Mouse (Mus musculus): ENCODE results near the gene Pole3.

The Pole3 gene

GRCm38 (mm10) chr4:62524651-62525488 lies at the start of gene Pole3, which contains the start of gene 4933430I17Rik:
Gene Pole3 (minus strand): TSS chr4:62525068.
Gene 4933430I17Rik (plus strand): TSS chr4:62525369.
- DNase-seq (ENCODE audit: low spot score), result peak; percentile 95

DNA sequence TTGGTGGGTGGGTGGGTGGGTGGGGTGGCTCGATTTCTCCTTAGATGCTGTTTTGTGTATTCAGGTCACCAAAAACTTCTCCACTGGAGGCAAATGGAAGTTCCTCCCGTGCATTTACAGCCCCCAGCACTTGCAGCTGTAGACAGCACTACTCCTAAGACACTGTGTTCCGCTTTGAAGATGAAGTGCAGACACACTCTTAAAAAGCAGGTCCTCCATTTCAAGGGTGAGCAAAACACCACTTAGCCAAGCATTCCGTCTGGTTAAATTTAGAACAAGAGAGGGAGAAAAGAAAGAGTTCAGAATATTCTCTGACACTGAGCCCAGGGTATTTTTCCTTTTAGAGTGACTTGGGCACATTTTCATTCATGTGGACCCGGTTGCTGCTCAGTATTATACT lies 45.2 kb upstream of the Pole3 start:
- DNase-seq (ENCODE audit: low spot score), result no peak

- DNase-seq (ENCODE audit: low spot score), result no peak
Measured at GRCm38 (mm10) chr4:62569603-62570002, 44.7 kb upstream of the Pole3 start.

DNA sequence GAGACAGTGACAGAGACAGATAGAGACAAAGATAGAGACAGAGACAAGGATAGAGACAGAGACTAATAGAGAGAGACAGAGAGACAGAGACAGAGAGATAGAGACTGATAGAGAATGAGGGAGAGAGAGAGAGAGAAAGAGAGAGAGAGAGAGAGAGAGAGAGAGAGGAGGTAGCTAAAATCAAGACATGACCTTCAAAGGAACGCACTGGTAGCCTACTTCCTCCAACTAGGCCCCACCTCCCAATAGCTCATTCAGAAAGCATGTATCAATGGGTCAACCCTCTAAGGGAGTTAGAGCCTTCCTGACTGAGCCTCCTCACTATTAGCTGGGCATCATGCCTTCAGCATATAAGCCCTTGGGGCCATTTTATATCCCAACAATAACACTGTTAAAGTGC lies 43.5 kb upstream of the Pole3 start:
- DNase-seq (ENCODE audit: low spot score), result no peak

GRCm38 (mm10) chr4:62567696-62568095 lies 42.8 kb upstream of the Pole3 start:
- no peak for DNase-seq (ENCODE audit: low spot score)

DNA sequence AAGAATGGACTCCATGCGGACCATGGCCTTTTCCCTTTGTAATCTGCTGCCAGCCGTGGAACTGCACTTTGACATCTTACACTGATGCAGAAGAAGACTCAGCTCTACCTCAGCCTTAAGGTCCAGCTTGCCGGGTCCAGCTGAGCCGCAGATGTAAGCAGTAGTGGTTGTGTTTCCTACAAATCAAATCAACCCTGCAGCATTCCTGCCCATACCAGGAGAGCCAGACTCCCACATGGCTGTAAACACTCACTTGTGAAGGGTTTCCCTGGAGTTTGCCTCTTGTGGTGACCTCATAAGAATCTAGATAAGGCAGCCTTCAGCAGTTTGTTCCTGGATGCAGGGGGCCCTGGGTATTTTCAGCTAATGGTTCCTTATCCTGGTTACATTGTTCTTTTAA lies 41.7 kb upstream of the Pole3 start:
- DNase-seq (ENCODE audit: low spot score), result no peak

DNA sequence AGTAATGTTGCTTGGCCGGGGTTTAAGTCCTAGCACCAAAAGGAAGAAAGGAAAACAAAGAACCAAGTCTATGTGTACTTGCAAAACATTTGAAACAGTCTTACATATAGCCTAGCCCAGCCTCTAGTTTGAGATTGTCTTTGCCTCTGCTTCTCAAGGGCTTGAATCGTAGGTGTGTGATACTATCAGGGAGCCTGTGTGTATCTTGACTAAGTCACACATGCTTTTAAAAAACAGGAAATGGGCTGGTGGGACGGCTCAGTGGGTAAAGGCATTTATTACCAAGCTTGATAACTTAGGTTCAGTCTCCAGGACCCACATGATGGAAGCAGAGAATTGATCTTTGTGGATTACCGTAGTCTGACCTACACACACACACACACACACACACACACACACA lies 37.1 kb upstream of the Pole3 start:
- DNase-seq (ENCODE audit: low spot score), result peak; percentile 64

GRCm38 (mm10) chr4:62561630-62562001 lies 36.7 kb upstream of the Pole3 start:
- DNase-seq (ENCODE audit: low spot score), result no peak

DNA sequence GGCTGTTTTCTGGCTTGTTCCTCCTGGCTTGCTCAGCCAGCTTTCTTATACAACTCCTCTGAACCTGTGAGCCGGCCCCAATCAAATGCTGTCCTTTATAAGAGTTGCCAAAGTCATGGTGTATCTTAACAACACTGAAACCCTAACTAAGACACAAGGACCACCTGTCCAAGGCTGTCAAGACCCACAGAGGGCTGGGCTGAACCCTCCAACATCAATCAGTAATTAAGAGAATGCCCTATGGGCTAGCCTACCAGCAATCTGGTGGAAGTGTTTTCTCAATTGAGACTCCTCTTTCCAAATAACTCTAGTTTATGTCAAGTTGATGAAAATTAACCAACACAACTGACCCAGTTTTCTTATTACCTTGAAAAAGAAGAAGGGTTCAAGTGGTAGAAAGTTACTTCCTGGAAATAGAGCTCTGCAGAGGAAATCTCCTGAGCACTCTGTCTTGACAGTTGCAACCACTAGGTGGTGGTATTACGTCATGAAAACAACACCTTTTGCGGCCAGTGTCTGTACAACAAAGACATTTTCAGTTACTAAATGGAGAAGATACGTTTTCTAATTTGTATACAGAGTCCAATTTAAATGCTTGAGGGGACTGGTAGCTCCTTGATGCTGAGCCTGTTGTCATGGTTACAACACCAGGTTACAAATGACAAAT lies 36.2 kb upstream of the Pole3 start:
- peak; percentile 83 for DNase-seq (ENCODE audit: low spot score)

DNA sequence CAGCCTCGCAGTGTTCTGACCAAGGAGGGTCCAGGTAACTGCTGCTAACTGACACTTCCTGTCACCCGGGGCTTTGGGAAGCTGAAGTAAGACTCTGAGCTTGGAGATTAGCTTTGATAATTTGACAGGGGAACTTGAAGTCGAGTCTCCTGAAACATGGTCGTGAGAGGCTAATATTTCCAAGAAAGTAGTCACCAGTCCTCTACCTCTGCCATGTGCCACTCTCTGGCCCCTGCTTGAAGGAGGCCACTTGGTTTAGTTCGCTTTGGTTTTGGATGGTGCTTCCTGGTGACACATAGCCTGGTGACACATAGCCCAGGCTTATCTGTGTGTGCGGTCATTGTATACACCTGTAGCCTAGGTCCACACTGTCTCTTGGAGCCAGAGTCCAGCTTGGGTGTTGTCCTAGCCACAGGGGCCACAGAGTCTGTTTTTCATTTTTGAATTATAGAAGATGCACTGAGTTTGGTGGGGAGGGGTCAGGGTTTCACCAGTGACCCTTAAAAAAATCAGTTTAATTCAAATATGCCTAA lies 35.0 kb upstream of the Pole3 start, which contains the start of gene Rgs3:
Gene Rgs3, plus strand, starts transcription at position 51 of the 533 bp plus-strand sequence.
- no peak for DNase-seq (ENCODE audit: low spot score)

GRCm38 (mm10) chr4:62557436-62557835 lies 32.6 kb upstream of the Pole3 start:
- DNase-seq (ENCODE audit: low spot score), result no peak

DNA sequence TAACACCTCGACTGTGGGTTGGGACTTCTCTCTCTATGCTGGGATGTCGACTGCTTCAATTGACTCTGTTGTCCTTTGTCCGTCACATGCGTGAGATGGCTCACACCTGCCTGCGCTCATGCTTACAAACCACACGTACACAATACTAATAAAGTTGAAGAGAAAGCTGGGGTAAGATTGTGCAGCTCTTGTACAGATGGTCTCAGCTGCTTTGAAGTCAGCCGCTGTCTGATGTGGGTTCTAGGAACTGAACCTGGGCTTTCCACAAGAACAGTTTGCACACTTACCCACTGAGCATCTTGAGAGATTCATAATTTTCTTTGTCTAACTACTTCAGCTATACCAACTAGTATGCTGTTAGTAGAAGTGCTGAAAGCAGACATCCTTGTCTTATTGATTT lies 27.1 kb upstream of the Pole3 start:
- DNase-seq (ENCODE audit: low spot score), result peak; percentile 65

DNA sequence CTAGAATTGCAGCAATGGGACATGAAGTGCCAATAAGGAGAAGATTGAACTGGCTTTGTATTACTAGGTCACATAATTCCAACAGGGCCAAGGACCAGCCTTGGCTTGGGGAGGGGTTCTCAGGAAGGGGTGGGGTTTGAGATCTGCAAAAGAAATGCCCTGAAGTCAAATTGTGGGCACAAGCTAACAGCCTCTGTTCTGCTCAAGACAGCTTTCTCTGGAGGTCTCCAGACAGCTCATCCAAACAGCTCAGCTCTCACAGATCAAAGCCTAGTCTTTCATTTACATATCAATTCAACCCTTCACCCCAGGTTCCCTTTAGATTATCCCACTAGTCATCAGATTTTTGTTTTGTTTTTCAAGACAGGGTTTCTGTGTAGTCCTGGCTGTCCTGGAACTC lies 19.9 kb upstream of the Pole3 start:
- DNase-seq (ENCODE audit: low spot score), result no peak

DNA sequence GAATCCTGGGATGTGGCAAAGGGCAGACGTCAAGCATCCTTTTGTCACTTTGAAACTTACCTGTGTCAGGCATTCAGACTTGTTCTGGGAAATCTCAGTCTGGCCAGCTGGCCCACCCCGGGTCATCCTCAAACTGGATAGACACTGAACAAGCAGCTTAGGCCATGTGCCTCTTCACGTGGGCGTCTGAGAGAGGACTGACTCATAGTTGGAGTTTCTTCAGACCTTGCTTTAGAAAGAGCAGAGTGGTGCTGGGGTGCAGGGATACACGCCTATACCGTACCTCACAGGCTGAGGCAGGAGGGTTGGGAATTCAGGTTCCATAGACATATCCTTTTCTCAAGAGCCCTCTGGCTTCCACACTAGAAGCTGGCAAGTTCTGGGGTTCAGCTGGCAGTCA lies 18.9 kb upstream of the Pole3 start:
- no peak for DNase-seq (ENCODE audit: low spot score)

DNA sequence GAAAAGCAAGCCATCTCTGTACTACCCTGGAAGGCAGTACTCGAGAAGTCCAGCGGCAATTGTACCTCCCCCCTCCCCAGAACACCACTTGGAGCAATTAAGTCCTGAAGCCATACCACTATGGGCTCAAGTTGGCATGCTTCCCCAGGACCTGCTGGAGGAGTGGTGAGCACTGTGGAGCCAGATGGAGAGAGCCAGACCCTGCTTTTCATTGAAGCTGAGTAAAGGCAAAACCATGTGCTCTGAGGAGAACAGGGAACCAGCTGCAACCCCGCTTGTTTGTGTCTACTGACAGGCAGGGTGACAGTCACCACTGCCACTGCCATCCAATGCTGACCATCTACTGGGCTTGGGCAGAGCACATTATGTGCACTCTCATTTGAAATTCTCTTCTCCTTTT lies 16.9 kb upstream of the Pole3 start:
- no peak for DNase-seq (ENCODE audit: low spot score)

DNA sequence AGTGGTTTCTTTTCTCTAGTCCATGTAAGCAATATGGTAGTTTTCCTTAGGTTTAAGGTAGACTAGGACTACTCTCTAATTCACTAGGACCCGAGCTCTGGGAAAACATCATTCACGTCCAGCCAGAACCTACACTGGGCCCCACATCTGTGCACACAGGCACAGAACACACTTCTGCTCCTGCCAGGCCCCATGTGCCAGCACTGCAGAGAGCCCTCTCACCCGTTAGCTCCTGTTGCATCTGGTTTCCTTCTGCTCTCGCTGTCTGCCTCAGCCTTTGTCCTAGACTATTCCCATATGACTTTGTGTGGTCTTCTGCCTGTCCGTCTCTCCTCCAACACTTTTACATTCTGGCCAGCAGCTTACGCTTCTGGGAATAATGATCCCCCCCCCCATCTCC lies 8.9 kb upstream of the Pole3 start:
- DNase-seq (ENCODE audit: low spot score), result no peak

GRCm38 (mm10) chr4:62527655-62528054 lies 2.8 kb upstream of the Pole3 start:
- DNase-seq (ENCODE audit: low spot score), result no peak

GRCm38 (mm10) chr4:62526256-62526655 lies 1.4 kb upstream of the Pole3 start:
- no peak for DNase-seq (ENCODE audit: low spot score)

DNA sequence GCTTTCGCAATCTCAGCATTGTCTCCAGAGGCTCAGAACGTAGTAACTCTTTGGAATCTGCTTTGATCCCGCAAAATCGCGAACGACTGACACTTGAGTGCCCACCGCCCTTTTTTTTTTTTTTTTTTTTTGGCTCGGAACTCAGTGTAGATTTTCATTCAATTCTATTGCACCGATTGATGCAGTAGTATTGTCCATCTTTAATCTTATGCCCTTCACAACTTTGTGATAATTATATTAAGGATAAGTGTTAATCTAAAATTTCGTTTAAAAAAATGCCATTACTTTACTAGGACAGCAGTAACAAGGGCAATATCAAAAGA lies 582 bp upstream of the Pole3 start:
- DNase-seq (ENCODE audit: low spot score), result no peak

DNA sequence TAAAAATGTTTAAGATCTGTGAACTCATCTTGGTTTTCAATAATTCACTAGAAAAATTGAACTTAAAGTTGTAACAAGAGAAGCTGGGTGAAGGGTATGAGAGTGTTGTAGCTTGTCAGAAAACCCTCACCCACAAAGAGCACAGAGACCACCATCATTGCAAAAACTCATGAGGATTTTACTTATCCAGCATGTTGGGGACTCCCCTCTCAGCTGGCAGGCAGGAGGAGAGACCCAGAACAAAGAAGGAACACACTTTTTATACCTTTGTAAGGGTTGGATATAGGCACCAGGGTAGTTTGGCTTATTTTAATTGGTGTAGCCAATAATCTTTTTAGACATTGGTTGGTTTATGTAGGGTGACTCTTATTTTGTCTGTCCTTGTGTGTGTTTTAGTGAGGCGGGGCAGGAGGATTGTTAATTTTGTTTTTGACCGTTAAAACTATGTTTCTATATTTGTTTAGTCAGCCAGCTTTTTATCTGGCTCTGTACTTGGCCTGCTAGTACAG lies 3.9 kb downstream of the Pole3 start:
- DNase-seq (ENCODE audit: low spot score), result no peak

- peak; percentile 54 for DNase-seq (ENCODE audit: low spot score)
Measured at GRCm38 (mm10) chr4:62519849-62520233, 5.0 kb downstream of the Pole3 start, which contains the start of gene Alad. Gene Alad (minus strand): TSS chr4:62519918.

DNA sequence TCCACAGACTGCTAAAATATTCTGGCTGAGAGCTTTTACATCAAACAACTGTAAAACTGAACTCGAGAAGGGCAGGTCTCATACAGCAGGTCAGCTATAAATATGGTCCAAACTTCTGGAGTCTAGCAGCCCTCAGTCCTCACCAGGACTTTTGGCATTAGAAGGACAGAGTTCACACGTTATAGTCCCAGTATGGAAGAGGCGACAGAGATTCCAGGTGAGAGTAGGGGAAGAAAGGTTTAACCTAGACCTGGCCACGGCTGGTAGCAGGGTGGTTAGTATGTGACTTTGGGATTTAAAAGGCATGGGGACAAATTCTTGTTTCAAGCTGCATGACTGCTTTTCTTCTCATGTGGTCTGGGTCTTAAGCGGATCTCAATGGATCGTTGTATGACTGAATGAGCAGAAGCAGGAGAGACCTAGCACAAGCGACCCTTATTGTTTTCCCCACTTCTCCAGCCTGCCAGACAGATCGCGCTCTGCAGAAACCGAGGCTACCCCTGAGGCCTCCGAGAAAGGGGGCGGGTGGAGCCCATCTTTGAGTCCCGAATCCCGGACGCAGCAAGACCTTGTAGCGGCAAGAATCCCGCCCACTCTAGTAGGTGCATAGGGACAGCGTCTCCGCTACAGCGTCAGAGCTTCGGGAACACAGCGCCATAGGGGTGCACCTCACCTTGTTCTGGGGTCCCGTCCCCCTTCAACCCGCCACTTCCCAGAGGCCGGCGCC lies 5.6 kb downstream of the Pole3 start:
- DNase-seq (ENCODE audit: low spot score), result no peak
